Mouse (Mus musculus) ES-E14 (cell line): ENCODE results near the gene Wfdc16. TPM values are rescaled to one million over a fixed set of nuclear protein-coding genes. Genes with fewer than 3 reads are reported as not detected.

Experiments used
- DNase-seq: peaks from one replicate; pipeline ENCODE4 v3.0.0-alpha.2; 2013; ENCODE audit warnings: low read depth, low spot score
- H3K27ac ChIP-seq: 2 replicates; pipeline ENCODE4 v1.5.1; 2012; ENCODE audit warnings: low read depth, mild to moderate bottlenecking, low read length, moderate library complexity, mixed read lengths; ENCODE audit not compliant: poor library complexity, insufficient read depth, severe bottlenecking
- H3K36me3 ChIP-seq: 2 replicates; pipeline ENCODE4 v1.6.1; 2012; ENCODE audit warnings: mild to moderate bottlenecking, low read length, moderate library complexity, mixed read lengths; ENCODE audit not compliant: control insufficient read depth, poor library complexity, insufficient read depth, severe bottlenecking
- H3K4me1 ChIP-seq, 2 experiments: fragments of 150-350 bp in 1 of 2; sonication (generic) in 1 of 2; 2 replicates each; pipeline ENCODE4 v1.6.1; 2012; ENCODE audit warnings: low read length in 2 of 2, mild to moderate bottlenecking in 1 of 2, mixed read lengths in 1 of 2; ENCODE audit not compliant: control insufficient read depth in 2 of 2, insufficient read depth in 2 of 2, poor library complexity in 1 of 2
- H3K4me3 ChIP-seq, 2 experiments: fragments of 150-350 bp in 1 of 2; sonication (generic) in 1 of 2; 2 replicates each; pipeline ENCODE4 v1.5.1; 2012; ENCODE audit warnings: low read length in 2 of 2, low read depth in 1 of 2, mild to moderate bottlenecking in 1 of 2, mixed read lengths in 1 of 2; ENCODE audit not compliant: insufficient read depth in 1 of 2, poor library complexity in 1 of 2, severe bottlenecking in 1 of 2
- H3K9ac ChIP-seq: 2 replicates; pipeline ENCODE4 v1.6.1; 2012; ENCODE audit warnings: low read depth, mild to moderate bottlenecking, low read length, mixed read lengths; ENCODE audit not compliant: poor library complexity, insufficient read depth, severe bottlenecking
- H3K9me3 ChIP-seq: fragments of 150-350 bp; sonication (generic); 2 replicates; pipeline ENCODE4 v1.6.1; 2012; ENCODE audit warnings: low read depth, mild to moderate bottlenecking, low read length; ENCODE audit not compliant: control insufficient read depth, insufficient read depth
- CHD2 ChIP-seq: IDR thresholded peaks from 2 replicates; pipeline ENCODE4 v1.6.1; 2014; ENCODE audit warnings: mild to moderate bottlenecking, low read depth, low read length, inconsistent platforms
- HCFC1 ChIP-seq: IDR thresholded peaks from 2 replicates; pipeline ENCODE4 v1.6.1; 2012; ENCODE audit warnings: low read length, inconsistent platforms, borderline replicate concordance; ENCODE audit not compliant: insufficient read depth
- MAFK ChIP-seq: IDR thresholded peaks from 2 replicates; pipeline ENCODE4 v1.6.1; 2014; ENCODE audit warnings: mild to moderate bottlenecking, low read depth, low read length, inconsistent platforms; ENCODE audit not compliant: insufficient read depth
- ZC3H11A ChIP-seq: IDR thresholded peaks from 2 replicates; pipeline ENCODE4 v1.6.1; 2012; ENCODE audit warnings: low read depth, mild to moderate bottlenecking, inconsistent platforms, low read length, borderline replicate concordance
- ZNF384 ChIP-seq: IDR thresholded peaks from 2 replicates; pipeline ENCODE4 v1.6.1; 2012; ENCODE audit warnings: low read depth, low read length, inconsistent platforms
- in situ Hi-C, 2 experiments: fragments of 600-800 bp; cut with MboI; formaldehyde crosslinking; loops; one replicate each; pipeline ENCODE4 v1.15.1; 2025; ENCODE audit warnings: low sequenced_read_pairs in 2 of 2, inconsistent platforms in 1 of 2; ENCODE audit not compliant: unreplicated experiment in 2 of 2
- total RNA-seq: library from RNA; depleted of rRNA; stranded (reverse); fragments of 300-350 nt; gene quantifications from 2 replicates; pipeline ENCODE4 v1.2.3, GENCODE M21; 2012; rRNA removed

Gene Wfdc16
- not detected in 2 replicates for total RNA-seq

GRCm38 (mm10) chr2:164638696-164639095, at the start of gene Wfdc16:
Wfdc16 (minus strand) TSS chr2:164638796.
- no peaks in the 10 kb centered on the region for H3K4me1 ChIP-seq
- in situ Hi-C loops = no loop called here
- H3K27ac ChIP-seq = no peak within 1 kb of the TSS

GRCm38 (mm10) chr2:164684807-164685206, 46.2 kb upstream of the Wfdc16 start, which contains the start of gene Wfdc13:
Wfdc13 (plus strand) TSS chr2:164685107.
- Histone ChIP-seq H3K36me3 (no peaks in the 10 kb centered on the region), H3K4me3 (no peak within 1 kb of the TSS), H3K4me1 (no peaks in the 10 kb centered on the region), H3K27ac (no peak within 1 kb of the TSS), H3K9me3 (no peaks in the 10 kb centered on the region), H3K9ac (no peak within 1 kb of the TSS)
- TF ChIP-seq ZNF384 (no peak), ZC3H11A (no peak)
- in situ Hi-C loops = no loop called here
- DNase-seq = no peak

More at GRCm38 (mm10) chr2:164638696-164639095, at the start of gene Wfdc16:
- Histone ChIP-seq H3K36me3 (no peaks in the 10 kb centered on the region), H3K9ac (no peak within 1 kb of the TSS), H3K4me3 (no peak within 1 kb of the TSS), H3K9me3 (no peaks in the 10 kb centered on the region)
- no peak for TF ChIP-seq ZNF384
- TF ChIP-seq MAFK = no peak
- TF ChIP-seq HCFC1 = no peak
- no peak for TF ChIP-seq ZC3H11A
- TF ChIP-seq CHD2 = no peak
- no peak for DNase-seq

- Histone ChIP-seq H3K9me3 (no peaks in the 10 kb centered on the region), H3K27ac (no peak overlapping the region), H3K36me3 (no peaks in the 10 kb centered on the region), H3K9ac (no peak overlapping the region), H3K4me3 (no peak overlapping the region), H3K4me1 (no peaks in the 10 kb centered on the region; a peak in 1 of 4 replicates)
- no peak for TF ChIP-seq MAFK
- TF ChIP-seq ZC3H11A = no peak
- TF ChIP-seq HCFC1 = no peak
- no peak for TF ChIP-seq ZNF384
- TF ChIP-seq CHD2 = no peak
- no peak for DNase-seq
- in situ Hi-C loops = no loop called here
These were observed 41.3 kb upstream of the Wfdc16 start for GRCm38 (mm10) chr2:164679906-164680305.

GRCm38 (mm10) chr2:164678848-164679625, 40.4 kb upstream of the Wfdc16 start:
- TF ChIP-seq CHD2 (no peak), MAFK (no peak), ZNF384 (no peak), HCFC1 (no peak), ZC3H11A (no peak)
- in situ Hi-C loops = no loop called here
- Histone ChIP-seq H3K9me3 (no peaks in the 10 kb centered on the region), H3K9ac (no peak overlapping the region), H3K36me3 (no peaks in the 10 kb centered on the region), H3K4me1 (no peaks in the 10 kb centered on the region; a peak in 1 of 4 replicates), H3K4me3 (peak overlapping the region in 1 of 2 experiments; percentile 29; a peak in 1 of 4 replicates), H3K27ac (no peak overlapping the region)
- DNase-seq = peak; percentile 56
